Mouse (Mus musculus): ENCODE measurements around the gene Fgf18. TPM values are rescaled to one million over a fixed set of nuclear protein-coding genes. Genes with fewer than 3 reads are reported as not detected.

The Fgf18 gene
- total and polyA plus RNA-seq, 3 experiments = 0.15 to 0.40 TPM; not detected in 1

- Histone ChIP-seq H3K27me3 (ENCODE audit: control insufficient read depth in 1 of 2, insufficient read depth in 2 of 2, low read length in 2 of 2) (no peaks in the 10 kb centered on the region), H3K9ac (ENCODE audit: control insufficient read depth, low read depth, low read length, poor library complexity, severe bottlenecking) (no peak overlapping the region), H3K27ac (ENCODE audit: control insufficient read depth, low read depth, low read length) (no peak overlapping the region), H3K4me1 (ENCODE audit: control insufficient read depth in 1 of 2, insufficient read depth in 2 of 2, low read length in 2 of 2) (no peaks in the 10 kb centered on the region), H3K9me3 (replicated peaks; ENCODE audit: insufficient read depth, low read length) (no peaks in the 10 kb centered on the region), H3K79me2 (ENCODE audit: control insufficient read depth, insufficient read depth, low read length, poor library complexity) (no peaks in the 10 kb centered on the region), H3K4me3 (ENCODE audit: control insufficient read depth in 1 of 2, insufficient read depth in 1 of 2, low read depth in 2 of 2, low read length in 2 of 2) (no peak overlapping the region), H3K36me3 (ENCODE audit: control insufficient read depth in 1 of 2, insufficient read depth in 2 of 2, low read length in 2 of 2) (no peaks in the 10 kb centered on the region)
- DNase-seq (ENCODE audit: low read depth, low spot score) = no peak
- TF ChIP-seq UBTF (IDR thresholded peaks at IDR 0.05; ENCODE audit: borderline replicate concordance, insufficient read depth, low read depth, low read length) (no peak), MYC (IDR thresholded peaks at IDR 0.05; ENCODE audit: low read depth, low read length) (no peak), BHLHE40 (IDR thresholded peaks at IDR 0.05; ENCODE audit: borderline replicate concordance, low read depth, low read length) (no peak), TAL1 (IDR thresholded peaks at IDR 0.05; ENCODE audit: low read length) (no peak), ETS1 (IDR thresholded peaks at IDR 0.05; ENCODE audit: low read depth, low read length) (no peak), TBP (IDR thresholded peaks at IDR 0.05; ENCODE audit: low read depth, low read length) (no peak), ELF1 (IDR thresholded peaks at IDR 0.05; ENCODE audit: low read depth, low read length) (no peak), MYB (IDR thresholded peaks at IDR 0.05; ENCODE audit: low read depth, low read length) (no peak), NRF1 (IDR thresholded peaks at IDR 0.05; ENCODE audit: insufficient read depth, low read depth, low read length, poor library complexity, severe bottlenecking) (no peak), POLR2AphosphoS2 (IDR thresholded peaks at IDR 0.05; ENCODE audit: low read length) (no peak), CHD2 (IDR thresholded peaks at IDR 0.05; ENCODE audit: low read length) (no peak), ZKSCAN1 (IDR thresholded peaks at IDR 0.05; ENCODE audit: low read depth, low read length) (no peak), JUND (IDR thresholded peaks at IDR 0.05; ENCODE audit: low read depth, low read length) (no peak), RCOR1 (IDR thresholded peaks at IDR 0.05; ENCODE audit: low read depth, low read length) (no peak), MAZ (IDR thresholded peaks at IDR 0.05; ENCODE audit: low read depth, low read length) (no peak), ZC3H11A (IDR thresholded peaks at IDR 0.05; ENCODE audit: low read depth, low read length) (no peak), MXI1 (IDR thresholded peaks at IDR 0.05; ENCODE audit: low read depth, low read length) (no peak), KAT2A (conservative IDR thresholded peaks at IDR 0.05; ENCODE audit: low read depth, low read length) (no peak), SIN3A (IDR thresholded peaks at IDR 0.05; ENCODE audit: low read length) (no peak), POLR2AphosphoS5 (IDR thresholded peaks at IDR 0.05; ENCODE audit: borderline replicate concordance, low read depth, low read length) (no peak)
Measured at GRCm38 (mm10) chr11:33132619-33133338, 14.4 kb downstream of the Fgf18 start.

GRCm38 (mm10) chr11:33127058-33127457 is 20.1 kb downstream of the Fgf18 start:
- H3K27me3 ChIP-seq (ENCODE audit: control insufficient read depth in 1 of 2, insufficient read depth in 2 of 2, low read length in 2 of 2) = no peaks in the 10 kb centered on the region
- no peaks in the 10 kb centered on the region for H3K9me3 ChIP-seq (replicated peaks; ENCODE audit: insufficient read depth, low read length)
- H3K27ac ChIP-seq (ENCODE audit: control insufficient read depth, low read depth, low read length) = no peak overlapping the region
- peak; percentile 63 for DNase-seq (ENCODE audit: low read depth, low spot score)
- no peak overlapping the region for H3K9ac ChIP-seq (ENCODE audit: control insufficient read depth, low read depth, low read length, poor library complexity, severe bottlenecking)
- H3K4me3 ChIP-seq (ENCODE audit: control insufficient read depth in 1 of 2, insufficient read depth in 1 of 2, low read depth in 2 of 2, low read length in 2 of 2) = no peak overlapping the region
- TF ChIP-seq USF2 (IDR thresholded peaks at IDR 0.05; ENCODE audit: borderline replicate concordance in 1 of 2, insufficient read depth in 1 of 2, low read depth in 1 of 2, low read length in 2 of 2) (no peak), SMC3 (IDR thresholded peaks at IDR 0.05; ENCODE audit: low read depth, low read length) (no peak)
- peaks cover 0 to 5% of the 10 kb centered on the region in 2 experiments; a peak in 2 of 4 replicates for H3K4me1 ChIP-seq (ENCODE audit: control insufficient read depth in 1 of 2, insufficient read depth in 2 of 2, low read length in 2 of 2)
- peaks cover 0 to 4% of the 10 kb centered on the region in 2 experiments; a peak in 2 of 4 replicates for H3K36me3 ChIP-seq (ENCODE audit: control insufficient read depth in 1 of 2, insufficient read depth in 2 of 2, low read length in 2 of 2)
- no peaks in the 10 kb centered on the region for H3K79me2 ChIP-seq (ENCODE audit: control insufficient read depth, insufficient read depth, low read length, poor library complexity)

Data from MEL (cell line).